Mouse (Mus musculus) midbrain, embryonic 13.5 days (tissue): ENCODE measurements around the gene Olah. TPM values are rescaled to one million over a fixed set of nuclear protein-coding genes. Genes with fewer than 3 reads are reported as not detected.

Experiments used
- ATAC-seq: fragments of 200-750 bp; cut with Nextera tagmentation; 2 replicates; pipeline ENCODE4 v1.8.0; 2017; ENCODE audit warnings: mild to moderate bottlenecking, moderate TSS enrichment, moderate library complexity
- H3K27ac ChIP-seq: fragments of 300-500 bp; sonication (generic); 2 replicates; pipeline ENCODE4 v1.5.1; 2015; ENCODE audit warnings: inconsistent platforms, mild to moderate bottlenecking, moderate library complexity
- H3K27me3 ChIP-seq: fragments of 300-500 bp; sonication (generic); 2 replicates; pipeline ENCODE4 v1.6.1; 2015; ENCODE audit warnings: mild to moderate bottlenecking, inconsistent platforms
- H3K36me3 ChIP-seq: fragments of 300-500 bp; sonication (generic); 2 replicates; pipeline ENCODE4 v1.6.1; 2015; ENCODE audit warnings: mild to moderate bottlenecking, inconsistent platforms
- H3K4me1 ChIP-seq: fragments of 300-500 bp; sonication (generic); replicated peaks from 2 replicates; pipeline ENCODE4 v1.6.1; 2015; ENCODE audit warnings: inconsistent platforms
- H3K4me2 ChIP-seq: fragments of 300-500 bp; sonication (generic); replicated peaks from 2 replicates; pipeline ENCODE4 v1.6.1; 2015; ENCODE audit warnings: moderate library complexity, mild to moderate bottlenecking, inconsistent platforms
- H3K4me3 ChIP-seq: fragments of 300-500 bp; sonication (generic); replicated peaks from 2 replicates; pipeline ENCODE4 v1.5.1; 2015; ENCODE audit warnings: mild to moderate bottlenecking, inconsistent platforms
- H3K9ac ChIP-seq: fragments of 300-500 bp; sonication (generic); replicated peaks from 2 replicates; pipeline ENCODE4 v1.6.1; 2015; ENCODE audit warnings: mild to moderate bottlenecking, inconsistent platforms
- H3K9me3 ChIP-seq: fragments of 300-500 bp; sonication (generic); 2 replicates; pipeline ENCODE4 v1.6.1; 2016; ENCODE audit warnings: mild to moderate bottlenecking, inconsistent platforms
- WGBS: fragments of 180-500 bp; shearing (Covaris S2); methylation state at CpG from one replicate; pipeline ENCODE4 v1.1.7; 2015; 5-methylcytosine and 5-hydroxymethylcytosine counted together
- polyA plus RNA-seq: library from polyadenylated mRNA; unstranded; fragments of >200 nt; fragmentation: Nextera tagmentation; extraction: Ambion mirVana; gene quantifications from 2 replicates; pipeline ENCODE4 v1.2.1, GENCODE M21; 2015

The Olah gene
- polyA plus RNA-seq, 1 experiment from 2014 or later = not detected

GRCm38 (mm10) chr2:3335611-3336301 is 61.3 kb downstream of the Olah start, which contains the start of gene Acbd7:
Gene Acbd7 (plus strand): TSS chr2:3336168.
- 7% methylated on average over 20 of the region's 20 CpGs for WGBS
- Histone ChIP-seq H3K4me2 (peak within 1 kb of the TSS; percentile 57), H3K4me3 (peak within 1 kb of the TSS; percentile 31), H3K27me3 (peaks cover 14% of the 10 kb centered on the region), H3K36me3 (no peaks in the 10 kb centered on the region), H3K27ac (no peak within 1 kb of the TSS), H3K9me3 (no peaks in the 10 kb centered on the region), H3K4me1 (peaks cover 25% of the 10 kb centered on the region), H3K9ac (peak within 1 kb of the TSS; percentile 55)
- ATAC-seq = peak; percentile 18

GRCm38 (mm10) chr2:3333761-3334160 is 63.2 kb downstream of the Olah start:
- Histone ChIP-seq H3K4me3 (no peak overlapping the region), H3K27ac (no peak overlapping the region), H3K4me1 (peaks cover 26% of the 10 kb centered on the region), H3K27me3 (peaks cover 14% of the 10 kb centered on the region), H3K9me3 (no peaks in the 10 kb centered on the region), H3K4me2 (no peak overlapping the region), H3K9ac (no peak overlapping the region), H3K36me3 (peaks cover 7% of the 10 kb centered on the region)
- no peak for ATAC-seq
- 92% methylated on average over 12 of the region's 12 CpGs for WGBS

- H3K9ac ChIP-seq = peak within 1 kb of the TSS; percentile 74
- peak within 1 kb of the TSS; percentile 67 for H3K4me2 ChIP-seq
- H3K4me3 ChIP-seq = peak within 1 kb of the TSS; percentile 63
- H3K36me3 ChIP-seq = peaks cover 16% of the 10 kb centered on the region
- H3K4me1 ChIP-seq = peaks cover 26% of the 10 kb centered on the region
- H3K27ac ChIP-seq = peak within 1 kb of the TSS; percentile 70
- under 1% methylated on average over 45 of the region's 45 CpGs for WGBS
- H3K9me3 ChIP-seq = no peaks in the 10 kb centered on the region
- ATAC-seq = peak; percentile 97
- H3K27me3 ChIP-seq = peaks cover 9% of the 10 kb centered on the region
These were observed 64.3 kb downstream of the Olah start, which contains the start of gene Rpp38 for GRCm38 (mm10) chr2:3332484-3333242. Gene Rpp38 (minus strand): TSS chr2:3332643.

GRCm38 (mm10) chr2:3332056-3332455 is 65.0 kb downstream of the Olah start:
- 3% methylated on average over 21 of the region's 21 CpGs for WGBS
- Histone ChIP-seq H3K9ac (peak overlapping the region; percentile 74), H3K4me1 (peaks cover 26% of the 10 kb centered on the region), H3K9me3 (no peaks in the 10 kb centered on the region), H3K27me3 (peaks cover 5% of the 10 kb centered on the region; the same call in 1 of the 2 replicates), H3K4me3 (peak overlapping the region; percentile 63), H3K27ac (peak overlapping the region; percentile 70), H3K4me2 (peak overlapping the region; percentile 67), H3K36me3 (peaks cover 16% of the 10 kb centered on the region)
- ATAC-seq = no peak

- WGBS = 86% methylated on average over 5 of the region's 5 CpGs
- Histone ChIP-seq H3K27ac (no peak overlapping the region), H3K9me3 (no peaks in the 10 kb centered on the region), H3K4me2 (peak overlapping the region; percentile 67), H3K9ac (peak overlapping the region; percentile 74), H3K27me3 (peaks cover 3% of the 10 kb centered on the region; the same call in 1 of the 2 replicates), H3K36me3 (peaks cover 20% of the 10 kb centered on the region), H3K4me1 (peaks cover 24% of the 10 kb centered on the region), H3K4me3 (peak overlapping the region; percentile 63)
- no peak for ATAC-seq
These were observed 65.8 kb downstream of the Olah start for GRCm38 (mm10) chr2:3331071-3331703.

- 32% methylated on average over 1 of the region's 1 CpGs for WGBS
- no peaks in the 10 kb centered on the region for H3K27me3 ChIP-seq
- H3K36me3 ChIP-seq = peaks cover 53% of the 10 kb centered on the region
These were observed 69.7 kb downstream of the Olah start for GRCm38 (mm10) chr2:3327351-3327750.

GRCm38 (mm10) chr2:3326547-3326946 is 70.5 kb downstream of the Olah start:
- H3K9me3 ChIP-seq = no peaks in the 10 kb centered on the region
- 90% methylated on average over 1 of the region's 1 CpGs for WGBS
- H3K36me3 ChIP-seq = peaks cover 58% of the 10 kb centered on the region
- H3K4me1 ChIP-seq = peaks cover 10% of the 10 kb centered on the region
- ATAC-seq = no peak
- H3K27me3 ChIP-seq = no peaks in the 10 kb centered on the region
- H3K27ac ChIP-seq = no peak overlapping the region
- H3K4me2 ChIP-seq = no peak overlapping the region
- H3K9ac ChIP-seq = no peak overlapping the region
- no peak overlapping the region for H3K4me3 ChIP-seq

More at GRCm38 (mm10) chr2:3327351-3327750, 69.7 kb downstream of the Olah start:
- Histone ChIP-seq H3K4me2 (no peak overlapping the region), H3K4me3 (no peak overlapping the region), H3K9me3 (no peaks in the 10 kb centered on the region), H3K4me1 (peaks cover 14% of the 10 kb centered on the region), H3K9ac (no peak overlapping the region), H3K27ac (no peak overlapping the region)
- no peak for ATAC-seq

DNA sequence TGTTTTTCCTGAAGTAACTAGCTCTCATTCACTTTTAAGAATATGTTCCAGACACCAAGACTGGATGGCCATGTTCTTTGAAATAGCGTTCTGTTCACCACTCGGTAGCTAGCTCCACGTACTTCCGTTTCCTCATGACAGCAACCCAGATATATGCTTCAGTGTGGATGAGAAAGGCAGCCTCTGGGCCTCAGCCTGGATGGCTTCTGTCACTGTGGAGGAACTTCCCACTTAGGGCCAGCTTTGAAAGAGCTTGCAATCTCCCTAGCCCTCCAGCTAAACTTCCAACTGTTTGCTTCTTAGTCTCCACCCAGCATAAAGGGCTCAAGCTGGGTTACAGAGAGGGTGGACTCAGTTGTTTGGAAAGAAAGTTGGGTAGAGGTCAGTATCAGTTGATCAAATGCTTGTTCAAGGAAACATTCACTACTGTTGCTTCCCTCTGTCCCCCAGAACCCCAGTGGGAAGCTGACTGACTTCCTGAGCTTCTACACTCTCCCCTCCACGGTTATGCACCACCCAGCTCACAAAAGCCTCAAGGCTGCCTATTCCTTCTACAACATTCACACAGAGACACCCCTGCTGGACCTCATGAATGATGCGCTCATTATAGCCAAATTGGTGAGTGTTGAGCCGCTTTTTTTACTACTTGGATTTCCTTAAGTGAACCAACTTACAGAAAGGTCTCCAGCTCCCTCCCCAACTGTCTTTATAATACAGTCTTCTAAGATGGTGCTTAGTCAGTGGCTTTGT is 72.5 kb downstream of the Olah start:
- ATAC-seq = no peak
- 92% methylated on average over 7 of the region's 7 CpGs for WGBS
- Histone ChIP-seq H3K4me3 (no peak overlapping the region), H3K4me1 (no peaks in the 10 kb centered on the region), H3K36me3 (peaks cover 58% of the 10 kb centered on the region), H3K9me3 (no peaks in the 10 kb centered on the region), H3K27me3 (no peaks in the 10 kb centered on the region), H3K4me2 (no peak overlapping the region), H3K9ac (no peak overlapping the region), H3K27ac (no peak overlapping the region)

GRCm38 (mm10) chr2:3323132-3323531 is 73.9 kb downstream of the Olah start:
- H3K4me1 ChIP-seq = no peaks in the 10 kb centered on the region
- no peak overlapping the region for H3K9ac ChIP-seq
- no peak overlapping the region for H3K27ac ChIP-seq
- WGBS = 98% methylated on average over 2 of the region's 2 CpGs
- no peak overlapping the region for H3K4me2 ChIP-seq
- H3K4me3 ChIP-seq = no peak overlapping the region
- no peaks in the 10 kb centered on the region for H3K27me3 ChIP-seq
- H3K9me3 ChIP-seq = no peaks in the 10 kb centered on the region
- peaks cover 56% of the 10 kb centered on the region for H3K36me3 ChIP-seq
- no peak for ATAC-seq

DNA sequence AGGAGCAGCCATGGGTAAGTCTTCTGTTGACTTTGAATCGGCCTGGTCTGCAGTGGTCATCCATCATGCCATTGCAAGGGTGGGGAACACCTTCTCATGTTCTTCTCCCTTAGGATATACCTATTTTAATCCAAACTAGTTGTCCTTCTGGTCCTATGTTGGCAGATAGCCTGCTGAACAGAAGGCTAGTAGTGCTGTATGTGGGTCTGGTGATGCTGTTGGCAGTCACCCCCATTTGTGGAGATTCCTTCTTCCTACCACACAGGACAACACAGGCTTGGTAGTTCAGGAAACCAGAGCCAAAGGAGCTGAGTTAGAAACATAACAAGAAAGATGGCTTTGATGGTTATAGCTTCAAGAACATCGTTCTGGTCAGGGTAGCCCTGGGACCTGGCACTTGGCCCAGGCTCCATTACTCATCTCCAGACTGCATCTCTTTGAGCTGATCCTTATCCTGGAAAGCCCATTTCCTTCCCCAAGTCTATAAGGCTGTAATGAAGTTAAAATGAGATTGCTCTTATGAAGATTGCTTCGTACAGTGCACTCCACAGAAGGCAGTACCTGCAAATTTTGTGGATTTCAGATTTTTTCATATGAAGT is 91.5 kb downstream of the Olah start:
- no peak for ATAC-seq
- no peaks in the 10 kb centered on the region for H3K4me1 ChIP-seq
- H3K27ac ChIP-seq = no peak overlapping the region
- no peaks in the 10 kb centered on the region for H3K9me3 ChIP-seq
- 98% methylated on average over 3 of the region's 3 CpGs for WGBS
- H3K36me3 ChIP-seq = peaks cover 26% of the 10 kb centered on the region
- no peaks in the 10 kb centered on the region for H3K27me3 ChIP-seq
- H3K9ac ChIP-seq = no peak overlapping the region
- no peak overlapping the region for H3K4me2 ChIP-seq
- H3K4me3 ChIP-seq = no peak overlapping the region

GRCm38 (mm10) chr2:3295826-3296225 is 101.2 kb downstream of the Olah start:
- no peaks in the 10 kb centered on the region for H3K9me3 ChIP-seq
- no peaks in the 10 kb centered on the region for H3K27me3 ChIP-seq
- H3K4me3 ChIP-seq = no peak overlapping the region
- no peak overlapping the region for H3K4me2 ChIP-seq
- H3K9ac ChIP-seq = no peak overlapping the region
- no peaks in the 10 kb centered on the region for H3K4me1 ChIP-seq
- 91% methylated on average over 7 of the region's 7 CpGs for WGBS
- no peak overlapping the region for H3K27ac ChIP-seq
- no peak for ATAC-seq
- H3K36me3 ChIP-seq = no peaks in the 10 kb centered on the region
